Mouse (Mus musculus): ENCODE measurements around the gene Dvl2.
A peak's percentile ranks its signal among the peaks of the same experiment; 100 is the strongest.

Dvl2 gene

GRCm38 (mm10) chr11:70029829-70030550 lies 29.6 kb downstream of the Dvl2 start:
- DNase-seq = no peak

GRCm38 (mm10) chr11:70030651-70031320 lies 30.4 kb downstream of the Dvl2 start:
- DNase-seq = no peak

- no peak for DNase-seq
These were observed 30.9 kb downstream of the Dvl2 start for GRCm38 (mm10) chr11:70031321-70031670.

GRCm38 (mm10) chr11:70038174-70038573 lies 37.8 kb downstream of the Dvl2 start:
- DNase-seq = no peak

- no peak for DNase-seq
These were observed 39.2 kb downstream of the Dvl2 start for GRCm38 (mm10) chr11:70039631-70040030.

GRCm38 (mm10) chr11:70040184-70040583 lies 39.8 kb downstream of the Dvl2 start:
- no peak for DNase-seq

- DNase-seq = no peak
These were observed 42.1 kb downstream of the Dvl2 start for GRCm38 (mm10) chr11:70042309-70043085.

GRCm38 (mm10) chr11:70043665-70044064 lies 43.3 kb downstream of the Dvl2 start:
- no peak for DNase-seq

GRCm38 (mm10) chr11:70045435-70045834 lies 45.0 kb downstream of the Dvl2 start:
- DNase-seq = no peak

- no peak for DNase-seq
These were observed 49.0 kb downstream of the Dvl2 start for GRCm38 (mm10) chr11:70049366-70049765.

- DNase-seq = no peak
These were observed 49.4 kb downstream of the Dvl2 start for GRCm38 (mm10) chr11:70049816-70050215.

GRCm38 (mm10) chr11:70053156-70053555 lies 52.8 kb downstream of the Dvl2 start:
- DNase-seq = no peak

GRCm38 (mm10) chr11:70053898-70054570 lies 53.6 kb downstream of the Dvl2 start, which contains the start of gene Asgr1:
Gene Asgr1, plus strand, starts transcription at chr11:70054085.
- no peak for DNase-seq

- DNase-seq = peak; percentile 34 to 73
These were observed 55.3 kb downstream of the Dvl2 start for GRCm38 (mm10) chr11:70055618-70056214.

- DNase-seq = no peak
These were observed 57.4 kb downstream of the Dvl2 start for GRCm38 (mm10) chr11:70057805-70058204.

- no peak for DNase-seq
These were observed 59.5 kb downstream of the Dvl2 start for GRCm38 (mm10) chr11:70059930-70060329.
